Mouse (Mus musculus): Measurements from ENCODE around the gene Tubg1.
"Not testable (repeated sequence)": the region's sequence is repeated elsewhere in the genome, so short reads cannot be mapped to it uniquely, and the experiment has no call there.

Gene Tubg1

DNA sequence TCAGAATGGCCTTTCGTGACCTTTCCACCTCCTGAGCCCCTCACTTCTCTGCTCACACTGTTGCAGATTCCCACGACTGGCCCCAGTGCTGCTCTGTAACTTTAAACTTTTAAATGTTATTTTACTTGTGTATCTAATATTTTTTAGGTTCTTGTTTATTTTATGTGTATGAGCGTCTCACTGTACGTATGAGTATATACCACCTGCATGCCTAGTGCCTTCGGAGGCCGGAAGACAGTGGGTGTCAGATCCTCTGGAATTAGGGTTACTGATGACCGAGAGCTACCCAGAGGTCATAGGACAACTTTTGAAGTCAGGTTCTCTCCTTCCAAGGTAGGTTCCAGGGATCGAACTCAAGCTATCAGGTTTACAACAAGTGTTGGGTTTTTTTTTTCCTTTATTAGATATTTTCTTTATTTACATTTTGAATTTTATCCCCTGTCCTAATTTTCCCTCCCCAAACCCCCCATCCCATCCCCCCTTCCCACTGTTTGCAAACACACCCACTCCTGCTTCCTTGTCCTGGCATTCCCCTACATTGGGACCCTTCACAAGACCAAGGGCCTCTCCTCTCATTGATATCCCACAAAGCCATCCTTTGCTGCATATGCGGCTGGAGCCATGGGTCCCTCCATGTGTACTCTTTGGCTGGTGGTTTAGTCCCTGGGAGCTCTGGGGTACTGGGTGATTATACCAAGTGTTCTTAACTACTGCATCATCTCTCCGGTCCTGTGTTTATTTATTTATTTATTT is 22.7 kb downstream of the Tubg1 start:
- no peak for DNase-seq

DNA sequence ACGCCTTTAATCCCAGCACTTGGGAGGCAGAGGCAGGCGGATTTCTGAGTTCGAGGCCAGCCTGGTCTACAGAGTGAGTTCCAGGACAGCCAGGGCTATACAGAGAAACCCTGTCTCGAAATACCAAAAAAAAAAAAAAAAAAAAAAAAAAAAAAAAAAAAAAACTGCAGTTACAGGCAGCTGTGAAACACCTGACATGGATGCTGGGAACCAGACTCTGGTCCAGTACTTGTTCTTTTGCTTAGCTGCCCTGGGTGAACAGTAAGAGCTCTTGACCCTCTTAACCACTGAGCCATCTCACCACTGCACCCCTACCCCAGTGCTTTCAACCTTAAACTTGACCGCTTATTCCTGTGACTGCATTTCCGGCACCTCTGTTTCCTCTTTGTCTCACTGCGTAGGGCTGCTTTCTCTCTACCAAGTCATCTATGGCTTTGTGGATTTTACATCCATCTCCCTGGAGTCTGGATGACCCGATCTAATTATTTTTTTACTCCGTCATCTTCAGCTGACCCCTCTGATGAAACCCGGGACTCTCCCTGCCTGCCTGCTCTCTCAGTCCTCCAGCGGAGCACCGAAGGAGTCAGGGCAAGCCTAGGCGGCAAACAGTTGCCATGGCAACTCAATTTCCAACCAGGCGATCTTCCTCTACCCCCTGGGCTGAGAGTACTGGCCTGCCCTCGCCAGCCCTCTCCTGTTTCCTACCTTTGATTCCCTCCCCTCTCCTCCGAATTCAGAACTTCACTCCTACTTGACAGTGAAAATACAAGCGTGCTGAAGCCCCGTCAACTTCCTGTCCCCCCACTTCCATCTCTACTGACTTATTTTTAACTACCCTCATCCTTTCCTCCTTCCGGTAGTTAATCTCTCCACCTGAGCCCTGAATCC is 23.8 kb downstream of the Tubg1 start:
- DNase-seq: no peak

DNA sequence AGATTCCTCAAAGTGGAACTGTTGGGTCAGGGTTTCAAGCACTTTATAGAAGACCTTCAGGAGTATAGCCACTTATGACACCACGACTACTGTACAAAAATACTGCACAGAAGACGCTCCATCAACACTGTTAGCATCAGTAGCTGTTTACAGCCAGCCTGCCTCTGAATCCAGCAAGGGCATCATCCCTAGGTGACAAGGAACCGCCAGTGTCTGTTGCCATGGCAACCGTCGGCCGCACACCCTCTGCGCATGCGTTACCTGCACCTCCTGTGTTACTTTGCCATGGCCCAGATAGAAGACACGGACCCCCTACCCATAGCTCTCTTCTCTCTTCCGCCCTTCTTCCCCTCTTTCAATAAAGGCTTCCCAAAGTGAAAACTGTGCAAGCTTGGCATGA is 26.6 kb downstream of the Tubg1 start:
- DNase-seq: no peak

DNA sequence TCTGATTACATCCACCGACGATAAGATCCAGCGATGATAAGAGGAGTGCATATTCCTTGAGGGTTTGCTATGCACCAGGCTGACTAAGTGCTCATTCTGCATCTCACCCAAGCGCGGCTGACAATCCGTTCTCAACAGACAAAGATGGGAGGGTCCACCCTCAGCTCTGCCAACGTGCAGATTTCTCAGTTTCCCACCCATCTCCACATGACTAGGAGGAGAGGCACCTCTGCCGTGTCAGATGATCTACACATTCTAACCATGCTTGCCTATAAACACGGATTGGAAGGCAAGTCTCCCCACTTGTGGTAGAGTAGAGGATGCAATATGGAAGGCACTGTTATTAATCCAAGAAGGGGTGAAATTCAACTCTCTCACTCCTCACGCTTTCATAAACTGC is 29.0 kb downstream of the Tubg1 start:
- DNase-seq: no peak

DNA sequence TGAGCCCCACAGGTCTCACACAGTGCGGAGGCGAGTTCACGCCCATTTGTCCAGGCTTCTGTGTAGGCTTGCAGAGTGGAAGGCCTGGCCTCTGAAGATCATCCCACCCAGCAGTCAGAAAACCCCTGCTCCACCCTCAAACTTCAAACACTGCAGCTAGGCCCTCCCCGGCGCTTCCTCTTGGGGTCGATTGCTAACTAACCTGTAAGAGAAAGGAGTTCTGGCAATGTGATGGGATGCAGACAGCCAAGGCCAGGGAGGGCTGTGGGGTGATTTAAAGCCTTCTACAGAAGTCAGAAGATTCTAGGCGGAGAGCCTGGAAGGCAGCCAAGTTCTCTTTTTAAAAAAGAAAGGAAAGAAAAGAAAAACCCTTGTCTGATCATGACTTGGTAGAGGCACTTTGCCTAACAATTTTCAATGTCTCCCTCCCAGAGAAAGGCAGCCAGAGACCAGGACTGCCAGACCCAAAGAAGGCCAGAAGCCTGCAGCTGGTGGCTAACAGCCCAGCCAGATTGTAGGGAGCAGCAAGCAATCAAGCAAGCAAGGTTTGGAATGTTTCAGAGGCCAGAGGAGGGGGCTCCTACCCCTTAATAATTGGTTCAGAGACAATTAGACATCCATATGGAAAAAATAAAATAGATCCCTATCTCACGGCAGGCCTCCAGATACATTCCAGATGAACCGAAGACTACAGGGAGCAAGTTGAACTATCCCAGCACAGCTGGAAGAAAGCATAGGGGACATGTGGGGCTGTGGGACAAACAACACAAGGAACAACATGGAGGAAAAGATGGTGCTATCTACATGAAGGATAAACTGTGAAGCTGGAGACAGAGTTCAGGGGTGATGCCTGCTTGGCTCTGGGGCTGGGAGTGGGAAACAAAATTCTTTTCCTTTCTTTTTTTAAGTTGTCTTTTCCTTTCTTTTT is 29.7 kb downstream of the Tubg1 start:
- DNase-seq: no peak

DNA sequence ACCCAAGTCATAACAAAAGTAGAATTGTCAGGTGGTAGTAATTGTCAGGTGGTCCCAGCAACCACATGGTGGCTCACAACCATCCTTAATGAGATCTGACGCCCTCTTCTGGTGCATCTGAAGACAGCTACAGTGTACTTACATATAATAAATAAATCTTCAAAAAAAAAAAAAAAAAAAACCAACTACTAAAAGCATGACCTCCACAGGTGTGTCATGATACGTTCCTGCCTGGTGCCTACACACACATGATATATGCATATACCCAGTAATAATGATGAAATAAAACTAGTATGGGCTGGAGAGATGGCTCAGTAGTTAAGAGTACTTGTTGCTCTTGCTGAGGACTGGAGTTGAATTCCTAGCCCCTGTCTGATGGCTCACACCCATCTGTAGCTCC is 31.3 kb downstream of the Tubg1 start:
- no peak for DNase-seq

DNA sequence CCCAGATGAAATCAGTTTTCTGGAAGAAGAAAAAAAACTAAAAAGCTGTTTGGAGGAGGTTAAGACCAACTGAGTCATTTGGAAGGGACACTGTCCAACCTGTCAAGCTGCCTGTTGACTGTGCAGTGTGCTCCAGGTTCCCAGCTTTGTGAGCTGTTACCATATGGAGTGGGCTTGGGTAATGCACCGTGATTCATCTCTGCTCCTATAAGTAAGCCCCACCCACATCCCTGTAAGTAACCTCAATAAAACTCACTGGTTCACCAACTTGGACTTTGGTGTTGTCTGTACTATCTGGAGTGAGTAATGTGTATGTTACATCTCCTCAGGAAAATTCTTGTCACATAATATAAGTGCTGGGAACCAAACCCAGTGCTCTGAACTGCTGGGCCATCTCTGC is 33.1 kb downstream of the Tubg1 start:
- DNase-seq: no peak

DNA sequence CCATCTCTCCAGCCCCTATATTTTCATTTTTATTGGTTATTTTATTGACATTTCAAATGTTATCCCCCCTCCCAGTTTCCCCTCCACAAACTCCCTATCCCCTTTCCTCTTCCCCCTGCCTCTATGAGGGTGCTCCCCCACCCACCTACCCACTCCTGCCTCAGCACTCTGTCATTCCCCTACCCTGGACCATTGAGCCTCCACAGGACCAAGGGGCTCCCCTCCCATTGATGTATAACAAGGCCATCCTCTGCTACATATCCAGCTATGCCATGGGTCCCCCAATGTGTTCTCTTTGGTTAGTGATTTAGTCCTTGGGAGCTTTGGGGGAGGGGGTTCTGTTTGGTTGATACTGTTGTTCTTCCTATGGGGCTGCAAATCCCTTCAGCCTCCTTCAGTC is 34.9 kb downstream of the Tubg1 start:
- no peak for DNase-seq

DNA sequence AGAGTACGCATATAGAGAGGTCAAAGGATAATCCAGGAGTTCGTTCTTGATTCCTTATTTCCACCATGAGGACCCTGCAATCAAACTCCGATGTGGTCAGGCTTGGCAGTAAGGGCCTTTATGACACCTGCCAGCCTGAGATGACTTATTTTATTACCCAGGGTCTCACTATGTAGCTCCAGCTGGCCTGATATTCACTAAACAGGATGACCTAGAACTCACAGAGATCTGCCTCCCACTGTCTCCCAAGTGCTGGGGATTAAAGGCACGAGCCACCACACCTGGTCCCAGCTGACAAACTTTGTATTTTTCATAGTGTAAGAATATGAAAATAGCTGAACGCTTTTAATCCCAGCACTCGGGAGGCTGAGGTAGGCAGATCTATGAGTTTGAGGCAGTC is 35.4 kb downstream of the Tubg1 start:
- no peak for DNase-seq

DNA sequence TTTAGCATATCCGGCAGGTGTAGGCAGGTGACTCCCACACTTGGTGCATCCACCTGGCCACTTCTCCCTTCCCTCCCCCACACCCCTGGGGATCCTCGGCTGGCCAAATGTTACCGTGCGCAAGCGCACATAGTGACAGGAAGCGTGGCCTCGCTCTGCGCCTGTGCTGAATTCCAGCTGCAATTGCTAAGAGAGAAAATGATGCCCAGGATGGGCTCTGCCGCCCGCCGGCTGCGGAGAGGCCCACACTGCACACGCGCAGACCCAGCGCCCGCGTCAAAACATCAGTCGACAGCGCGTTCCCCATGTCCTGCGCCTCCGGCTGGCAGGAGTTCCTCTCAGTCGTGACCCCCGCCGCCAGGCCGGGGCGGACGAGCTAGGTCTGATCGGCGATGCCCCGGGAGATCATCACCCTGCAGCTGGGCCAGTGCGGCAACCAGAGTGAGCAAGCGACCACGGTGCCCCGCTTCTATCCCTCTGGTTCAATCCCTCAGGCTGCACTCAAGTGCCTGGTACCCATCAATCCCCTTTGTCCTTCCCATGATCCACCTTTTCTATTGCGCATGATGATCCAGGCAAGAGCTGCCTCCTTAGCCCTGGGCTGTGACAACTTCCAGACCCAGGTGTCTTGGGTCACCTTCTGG is 36.1 kb downstream of the Tubg1 start, which contains the start of gene Tubg2:
Tubg2 (plus strand) TSS at position 180 of the 644 bp plus-strand sequence.
- peak; percentile 75 for DNase-seq

DNA sequence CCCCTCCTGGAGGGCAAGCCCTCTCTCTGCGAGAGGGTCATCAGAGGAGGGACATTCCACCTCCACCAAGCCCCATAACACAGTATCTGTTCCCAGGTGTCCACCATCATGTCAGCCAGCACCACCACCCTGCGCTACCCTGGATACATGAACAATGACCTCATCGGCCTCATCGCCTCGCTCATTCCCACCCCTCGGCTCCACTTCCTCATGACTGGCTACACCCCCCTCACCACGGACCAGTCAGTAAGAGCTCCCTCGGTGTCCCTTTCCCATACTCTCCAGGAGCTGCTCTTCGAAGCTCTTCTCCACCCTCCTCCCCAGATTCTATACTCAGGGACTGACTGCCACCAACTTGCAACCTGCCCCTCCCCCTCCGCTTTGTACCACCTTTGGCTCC is 40.4 kb downstream of the Tubg1 start:
- not testable (repeated sequence) for DNase-seq

DNA sequence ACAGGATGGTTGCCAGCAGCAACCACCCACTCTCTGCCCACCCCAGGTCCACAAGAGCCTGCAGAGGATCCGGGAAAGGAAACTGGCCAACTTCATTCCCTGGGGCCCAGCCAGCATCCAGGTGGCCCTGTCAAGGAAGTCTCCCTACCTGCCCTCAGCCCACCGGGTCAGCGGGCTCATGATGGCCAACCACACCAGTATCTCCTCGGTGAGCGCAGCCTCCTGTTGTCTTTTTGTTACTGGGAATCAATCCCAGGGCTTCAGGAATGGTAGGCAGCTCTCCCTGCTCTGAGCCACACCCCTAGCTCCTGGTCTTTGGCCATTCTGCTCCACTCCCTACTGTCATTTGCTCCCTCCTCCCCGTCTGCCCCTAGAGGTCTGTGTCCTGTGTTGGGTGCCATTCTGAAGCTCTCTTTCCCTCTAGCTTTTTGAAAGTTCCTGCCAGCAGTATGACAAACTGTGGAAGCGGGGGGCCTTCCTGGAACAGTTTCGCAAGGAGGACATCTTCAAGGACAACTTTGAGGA is 41.3 kb downstream of the Tubg1 start:
- not testable (repeated sequence) for DNase-seq

DNA sequence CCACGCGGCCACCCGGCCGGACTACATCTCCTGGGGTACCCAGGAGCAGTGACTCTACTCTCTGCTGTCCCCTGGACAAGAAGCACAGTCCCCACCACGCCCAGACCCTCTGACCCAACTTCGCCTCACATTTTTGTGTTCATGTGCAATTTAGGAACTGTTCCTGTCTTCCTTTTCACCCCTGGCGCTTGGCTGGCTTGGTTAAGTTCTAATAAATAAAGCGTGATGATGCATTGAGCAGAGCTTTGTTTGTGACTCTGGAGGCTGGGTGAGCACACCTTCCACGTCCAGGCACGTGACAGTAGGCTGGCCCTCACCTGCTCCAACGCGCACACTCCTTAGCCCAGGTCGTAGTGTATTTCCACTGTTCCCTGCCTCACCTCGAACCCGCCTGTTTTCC is 41.8 kb downstream of the Tubg1 start:
- no peak for DNase-seq

DNA sequence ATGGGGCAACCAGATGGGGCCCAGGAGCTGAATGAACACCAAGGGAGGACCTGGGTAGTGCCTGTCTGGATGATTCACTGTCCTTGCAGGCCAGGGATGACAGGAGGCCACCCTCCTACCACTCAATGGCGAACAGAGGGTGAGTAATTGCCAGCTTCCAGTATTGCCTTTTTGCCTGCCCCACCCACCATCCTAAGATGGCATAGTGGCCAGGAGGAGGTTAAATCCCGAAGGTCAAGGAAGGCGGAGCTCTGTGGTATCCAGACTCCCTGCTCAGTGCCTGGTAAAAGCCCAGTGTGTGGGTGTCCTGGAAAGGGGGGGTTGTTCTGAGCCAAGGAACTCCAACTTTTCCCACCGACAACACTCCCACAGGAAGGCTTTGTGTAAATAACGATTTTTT is 42.6 kb downstream of the Tubg1 start:
- no peak for DNase-seq

DNA sequence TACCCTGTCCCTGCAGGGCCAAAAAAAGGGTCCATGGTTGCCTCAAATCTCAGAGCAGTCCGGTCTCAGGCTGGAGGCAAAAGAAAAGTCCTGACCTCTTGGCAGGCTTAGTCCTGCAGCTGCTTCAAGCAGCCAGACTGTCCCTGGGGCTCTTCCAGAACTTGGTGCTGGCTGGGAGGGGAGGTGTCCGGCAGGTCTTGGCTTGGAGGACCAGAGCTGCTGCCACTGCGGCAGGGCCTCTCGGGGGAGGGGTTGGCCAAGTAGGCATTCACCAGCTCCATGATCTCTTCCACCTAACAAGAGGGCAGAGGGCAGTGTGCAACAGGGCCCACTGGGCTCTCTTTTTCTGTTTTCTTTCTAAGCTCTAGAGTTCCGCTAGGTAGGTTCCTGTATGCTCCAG is 43.0 kb downstream of the Tubg1 start:
- peak; percentile 46 for DNase-seq

DNA sequence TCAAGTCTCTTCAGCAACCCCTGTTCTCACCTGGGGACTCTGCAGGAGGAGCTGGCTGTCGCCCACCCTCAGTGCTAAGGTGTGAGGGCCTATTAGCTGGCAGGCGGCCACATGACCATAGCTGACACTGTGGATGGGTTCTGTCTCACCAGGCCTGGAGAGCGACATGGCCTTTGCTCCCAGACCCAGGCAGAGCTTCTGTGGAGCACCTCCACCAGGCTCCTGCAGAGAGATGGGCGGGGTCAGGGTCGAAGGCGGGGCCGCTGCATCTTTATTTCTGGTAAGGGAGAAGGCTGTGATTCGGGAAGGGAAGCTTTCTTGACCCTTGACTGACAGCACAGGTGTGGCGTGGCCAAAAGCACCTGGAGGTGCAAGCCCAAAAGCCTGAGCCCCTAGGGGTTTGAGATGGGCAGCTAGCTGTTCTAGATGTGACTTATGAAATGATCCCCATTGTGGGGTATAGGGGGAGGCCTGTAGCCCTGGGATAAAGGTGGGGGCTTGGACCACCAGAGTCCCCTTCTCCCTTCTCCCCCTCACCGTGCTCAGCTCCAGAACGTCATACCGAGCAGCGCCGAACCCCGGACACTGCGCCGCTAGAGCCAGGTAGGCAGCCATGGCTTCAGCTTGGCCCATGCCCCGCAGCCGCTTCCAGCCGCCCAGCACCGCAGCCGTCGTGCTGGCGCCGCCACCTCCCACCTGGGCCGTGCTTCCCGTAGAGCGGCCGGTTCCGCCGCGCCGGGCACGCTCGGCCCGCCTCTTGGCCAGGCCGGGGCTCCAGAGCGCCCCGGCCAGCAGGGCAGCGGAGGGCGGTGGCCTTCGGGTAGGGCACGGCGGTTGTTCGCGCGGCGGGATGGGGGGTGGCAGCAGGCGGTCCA is 44.0 kb downstream of the Tubg1 start:
- peak; percentile 50 for DNase-seq

DNA sequence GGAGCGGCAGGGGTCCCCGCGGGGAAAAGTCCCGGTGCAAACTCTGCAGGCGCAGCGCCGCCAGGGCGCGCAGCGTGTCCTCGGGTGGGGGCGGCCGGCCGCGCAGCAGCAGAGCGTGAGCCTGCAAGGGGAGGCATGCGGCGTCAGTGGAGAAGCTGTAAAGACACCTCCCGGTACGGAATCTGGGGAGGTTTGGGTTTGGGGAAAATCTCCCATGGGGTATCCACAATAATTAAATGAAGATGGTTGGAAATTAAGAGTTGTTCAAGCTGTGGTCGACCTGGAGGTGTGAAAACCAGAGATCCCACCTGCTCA is 44.6 kb downstream of the Tubg1 start:
- DNase-seq: peak; percentile 18

DNA sequence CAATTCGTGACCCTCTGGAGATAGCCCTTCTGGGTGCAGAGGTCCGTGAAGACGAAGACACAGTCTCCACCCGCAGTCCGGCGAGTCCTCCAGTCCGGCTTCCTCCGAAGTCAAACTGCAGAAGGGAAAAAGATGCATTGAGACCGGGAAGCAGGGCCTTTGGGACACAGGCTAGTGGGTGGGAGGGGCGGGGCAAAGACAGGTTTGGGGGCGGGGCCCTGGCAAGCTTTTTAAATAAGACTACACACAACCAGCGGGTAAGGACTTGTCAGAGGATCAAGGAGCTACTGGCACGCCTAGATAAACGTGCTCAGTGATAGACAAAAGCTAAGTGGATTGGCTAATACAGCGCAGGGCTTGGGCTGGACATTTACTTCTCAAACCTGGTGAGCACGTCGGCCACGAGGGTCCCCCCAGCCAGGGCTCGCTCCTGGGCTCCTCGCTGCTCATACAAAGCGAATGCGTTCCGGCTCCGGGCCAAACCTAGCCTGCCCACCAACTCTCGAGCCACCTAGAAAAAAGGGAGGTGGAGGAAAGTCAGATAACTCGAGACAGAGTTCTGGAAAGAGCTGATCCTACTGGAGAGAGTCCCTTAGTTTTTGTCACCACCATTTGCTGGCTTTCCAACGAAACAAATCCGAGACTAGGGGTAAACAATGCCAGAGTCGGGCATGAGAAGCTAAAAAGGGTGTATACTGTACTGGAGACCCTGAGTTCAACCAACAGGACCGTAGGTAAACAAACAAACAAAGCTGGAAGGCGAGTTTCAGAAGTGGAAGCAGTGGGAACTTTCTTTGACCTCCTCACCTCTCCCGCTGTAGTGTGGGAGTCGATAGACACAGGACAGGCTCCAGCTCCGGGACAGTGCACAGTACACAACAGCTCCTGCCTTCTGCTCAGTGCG is 45.2 kb downstream of the Tubg1 start:
- DNase-seq: peak; percentile 29

DNA sequence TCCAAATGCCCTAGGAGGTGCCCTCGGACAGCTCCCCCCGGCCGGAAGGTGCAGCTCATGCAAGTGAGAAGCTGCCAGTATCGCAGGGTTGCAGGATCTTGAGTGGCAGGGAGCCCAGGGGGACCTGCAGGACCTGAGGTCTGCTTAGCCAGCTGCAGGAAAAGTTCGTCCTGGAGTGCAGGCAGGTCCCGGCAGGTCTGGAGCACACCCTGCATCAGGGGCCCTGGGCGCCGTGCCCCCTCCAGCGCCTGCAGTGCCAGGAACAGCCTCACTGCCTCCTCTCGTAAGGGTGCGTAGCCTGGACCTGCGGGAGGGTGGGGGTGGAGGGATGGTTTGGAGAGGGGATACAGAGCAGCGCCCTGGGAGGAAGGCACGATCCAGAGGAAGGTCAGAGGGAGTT is 46.6 kb downstream of the Tubg1 start:
- DNase-seq: peak; percentile 29
